Mouse (Mus musculus): ENCODE results near the gene Cd200. TPM values are rescaled to one million over a fixed set of nuclear protein-coding genes. Genes with fewer than 3 reads are reported as not detected.
A peak's percentile ranks its signal among the peaks of the same experiment; 100 is the strongest.
"Not testable (repeated sequence)": the region's sequence is repeated elsewhere in the genome, so short reads cannot be mapped to it uniquely, and the experiment has no call there.

Cd200 gene
- polyA plus RNA-seq, 1 experiment from 2014 or later, result 424 TPM

GRCm38 (mm10) chr16:45365353-45365752 is 43.5 kb downstream of the Cd200 start:
- no peak overlapping the region for H3K9ac ChIP-seq (replicated peaks; ENCODE audit: low read depth)
- no peak overlapping the region for H3K4me2 ChIP-seq (replicated peaks; ENCODE audit: low read depth, low read length)
- no peaks in the 10 kb centered on the region for H3K27me3 ChIP-seq (replicated peaks; ENCODE audit: insufficient read depth, low read length)
- H3K27ac ChIP-seq (ENCODE audit: low read length), result peak overlapping the region; percentile 77; the same call in 1 of the 2 replicates
- 0 out of 2 replicates have a peak, but pooled peaks cover 3% of the 10 kb centered on the region for H3K4me1 ChIP-seq (ENCODE audit: insufficient read depth, low read depth, low read length)
- no peaks in the 10 kb centered on the region for H3K9me3 ChIP-seq (ENCODE audit: low read length)
- 41% methylated on average over 9 of the region's 9 CpGs for WGBS
- no peaks in the 10 kb centered on the region for H3K36me3 ChIP-seq (ENCODE audit: insufficient read depth, low read length)
- ATAC-seq (no peak), DNase-seq (ENCODE audit: low spot score) (no peak)
- no peak overlapping the region for H3K4me3 ChIP-seq (ENCODE audit: low read depth, low read length)
- TF ChIP-seq EP300 (IDR thresholded peaks at IDR 0.05) (no peak), CTCF (IDR thresholded peaks at IDR 0.05) (no peak)

GRCm38 (mm10) chr16:45364627-45365026 is 44.2 kb downstream of the Cd200 start:
- 0 out of 2 replicates have a peak overlapping the region, but pooled peaks have one; percentile 14 for H3K4me2 ChIP-seq (replicated peaks; ENCODE audit: low read depth, low read length)
- 68% methylated on average over 1 of the region's 1 CpGs for WGBS
- 0 out of 2 replicates have a peak, but pooled peaks cover 3% of the 10 kb centered on the region for H3K4me1 ChIP-seq (ENCODE audit: insufficient read depth, low read depth, low read length)
- no peak overlapping the region for H3K4me3 ChIP-seq (ENCODE audit: low read depth, low read length)
- H3K9ac ChIP-seq (replicated peaks; ENCODE audit: low read depth), result no peak overlapping the region
- no peaks in the 10 kb centered on the region for H3K9me3 ChIP-seq (ENCODE audit: low read length)
- no peaks in the 10 kb centered on the region for H3K27me3 ChIP-seq (replicated peaks; ENCODE audit: insufficient read depth, low read length)
- TF ChIP-seq EP300 (IDR thresholded peaks at IDR 0.05), result no peak
- ATAC-seq (no peak), DNase-seq (ENCODE audit: low spot score) (no peak)
- H3K36me3 ChIP-seq (ENCODE audit: insufficient read depth, low read length), result no peaks in the 10 kb centered on the region
- H3K27ac ChIP-seq (ENCODE audit: low read length), result peak overlapping the region; percentile 77

GRCm38 (mm10) chr16:45363480-45364045 is 45.3 kb downstream of the Cd200 start:
- Histone ChIP-seq H3K9ac (replicated peaks; ENCODE audit: low read depth) (no peak overlapping the region), H3K9me3 (ENCODE audit: low read length) (no peaks in the 10 kb centered on the region), H3K36me3 (ENCODE audit: insufficient read depth, low read length) (no peaks in the 10 kb centered on the region), H3K4me1 (ENCODE audit: insufficient read depth, low read depth, low read length) (0 out of 2 replicates have a peak, but pooled peaks cover 3% of the 10 kb centered on the region), H3K27ac (ENCODE audit: low read length) (peak overlapping the region; percentile 77), H3K4me2 (replicated peaks; ENCODE audit: low read depth, low read length) (0 out of 2 replicates have a peak overlapping the region, but pooled peaks have one; percentile 14), H3K4me3 (ENCODE audit: low read depth, low read length) (no peak overlapping the region), H3K27me3 (replicated peaks; ENCODE audit: insufficient read depth, low read length) (no peaks in the 10 kb centered on the region)
- 39% methylated on average over 4 of the region's 4 CpGs for WGBS
- DNase-seq (ENCODE audit: low spot score) (peak; percentile 74), ATAC-seq (peak; percentile 81)
- TF ChIP-seq EP300 (IDR thresholded peaks at IDR 0.05) (peak; percentile 99), CTCF (IDR thresholded peaks at IDR 0.05) (no peak)

GRCm38 (mm10) chr16:45361450-45361849 is 47.4 kb downstream of the Cd200 start:
- no peak for DNase-seq (ENCODE audit: low spot score)
- no peak overlapping the region for H3K4me3 ChIP-seq (ENCODE audit: low read depth, low read length)
- H3K36me3 ChIP-seq (ENCODE audit: insufficient read depth, low read length), result no peaks in the 10 kb centered on the region
- H3K27me3 ChIP-seq (replicated peaks; ENCODE audit: insufficient read depth, low read length), result no peaks in the 10 kb centered on the region
- no peak for TF ChIP-seq EP300 (IDR thresholded peaks at IDR 0.05)
- TF ChIP-seq CTCF (IDR thresholded peaks at IDR 0.05), result no peak
- H3K9me3 ChIP-seq (ENCODE audit: low read length), result no peaks in the 10 kb centered on the region
- ATAC-seq, result no peak
- H3K27ac ChIP-seq (ENCODE audit: low read length), result no peak overlapping the region
- peaks cover 8% of the 10 kb centered on the region; the same call in 1 of the 2 replicates for H3K4me1 ChIP-seq (ENCODE audit: insufficient read depth, low read depth, low read length)
- H3K9ac ChIP-seq (replicated peaks; ENCODE audit: low read depth), result no peak overlapping the region
- H3K4me2 ChIP-seq (replicated peaks; ENCODE audit: low read depth, low read length), result no peak overlapping the region

- H3K4me3 ChIP-seq (ENCODE audit: low read depth, low read length); H3K4me2 ChIP-seq (replicated peaks; ENCODE audit: low read depth, low read length): not testable (repeated sequence)
- 72% methylated on average over 5 of the region's 5 CpGs for WGBS
These were observed 50.4 kb downstream of the Cd200 start for GRCm38 (mm10) chr16:45358441-45358840.

GRCm38 (mm10) chr16:45357134-45357533 is 51.7 kb downstream of the Cd200 start:
- no peaks in the 10 kb centered on the region for H3K9me3 ChIP-seq (ENCODE audit: low read length)
- ATAC-seq (no peak), DNase-seq (ENCODE audit: low spot score) (no peak)
- H3K27ac ChIP-seq (ENCODE audit: low read length), result no peak overlapping the region
- H3K4me2 ChIP-seq (replicated peaks; ENCODE audit: low read depth, low read length), result no peak overlapping the region
- no peaks in the 10 kb centered on the region for H3K27me3 ChIP-seq (replicated peaks; ENCODE audit: insufficient read depth, low read length)
- WGBS, result 57% methylated on average over 1 of the region's 1 CpGs
- TF ChIP-seq EP300 (IDR thresholded peaks at IDR 0.05), result no peak
- no peak for TF ChIP-seq CTCF (IDR thresholded peaks at IDR 0.05)
- no peak overlapping the region for H3K9ac ChIP-seq (replicated peaks; ENCODE audit: low read depth)
- no peak overlapping the region for H3K4me3 ChIP-seq (ENCODE audit: low read depth, low read length)
- peaks cover 5% of the 10 kb centered on the region; the same call in 1 of the 2 replicates for H3K4me1 ChIP-seq (ENCODE audit: insufficient read depth, low read depth, low read length)
- H3K36me3 ChIP-seq (ENCODE audit: insufficient read depth, low read length), result no peaks in the 10 kb centered on the region

More at GRCm38 (mm10) chr16:45358441-45358840, 50.4 kb downstream of the Cd200 start:
- DNase-seq (ENCODE audit: low spot score); H3K9ac ChIP-seq (replicated peaks; ENCODE audit: low read depth); H3K27ac ChIP-seq (ENCODE audit: low read length); H3K36me3 ChIP-seq (ENCODE audit: insufficient read depth, low read length); H3K4me1 ChIP-seq (ENCODE audit: insufficient read depth, low read depth, low read length); H3K9me3 ChIP-seq (ENCODE audit: low read length); H3K27me3 ChIP-seq (replicated peaks; ENCODE audit: insufficient read depth, low read length); ATAC-seq: not testable (repeated sequence)

Measured in lung, postnatal 0 days (tissue).